Mouse (Mus musculus): Measurements from ENCODE around the gene Fbxo46.

DNA sequence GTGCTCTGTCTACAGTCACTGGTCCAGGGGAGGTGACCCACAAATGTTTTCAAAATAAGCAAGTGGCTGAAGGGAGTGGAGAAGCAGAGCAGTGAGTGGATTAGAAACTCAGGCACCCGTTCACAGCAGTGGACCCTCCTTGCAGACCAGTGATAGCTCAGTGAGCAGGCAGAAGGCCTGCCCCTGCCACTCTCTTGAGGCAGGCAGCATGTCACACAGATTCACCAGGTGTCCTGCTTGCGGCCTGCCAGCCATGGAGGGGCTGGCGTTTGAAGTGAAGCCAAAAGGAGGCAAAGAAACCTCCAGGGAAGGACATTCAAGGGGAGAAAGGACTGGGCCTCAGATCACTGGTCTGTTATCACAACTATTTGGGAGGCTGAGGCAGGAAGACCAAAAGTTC, 40.9 kb upstream of the Fbxo46 start:
- TF ChIP-seq KAT2A (conservative IDR thresholded peaks at IDR 0.05; ENCODE audit: low read depth, low read length), result no peak
- no peak for TF ChIP-seq TAL1 (IDR thresholded peaks at IDR 0.05; ENCODE audit: low read length)
- no peak for TF ChIP-seq CTCF (IDR thresholded peaks at IDR 0.05 in 2 of 3, conservative IDR thresholded peaks at IDR 0.05 in 1 of 3; ENCODE audit: control insufficient read depth in 1 of 3, insufficient read depth in 1 of 3, low read depth in 2 of 3, low read length in 3 of 3, poor library complexity in 1 of 3, severe bottlenecking in 1 of 3)
- TF ChIP-seq MYB (IDR thresholded peaks at IDR 0.05; ENCODE audit: low read depth, low read length), result no peak
- TF ChIP-seq POLR2A (IDR thresholded peaks at IDR 0.05; ENCODE audit: control insufficient read depth in 1 of 2, insufficient read depth in 1 of 2, low read depth in 1 of 2, low read length in 2 of 2, poor library complexity in 1 of 2), result no peak
- no peak for TF ChIP-seq ETS1 (IDR thresholded peaks at IDR 0.05; ENCODE audit: low read depth, low read length)
- TF ChIP-seq MYC (IDR thresholded peaks at IDR 0.05; ENCODE audit: low read depth, low read length), result no peak
- no peak for TF ChIP-seq SMC3 (IDR thresholded peaks at IDR 0.05; ENCODE audit: low read depth, low read length)
- no peak for TF ChIP-seq JUND (IDR thresholded peaks at IDR 0.05; ENCODE audit: low read depth, low read length)
